29 mouse cellular contexts compared by ENCODE assay signal in genomic region chr19:35045576-35045975, GRCm38 (mm10).
DNase-seq lines count a peak whose midpoint lies in the region; ATAC-seq and TF ChIP-seq lines count a peak whose summit lies in the region.
"Had no signal": no experiment of that assay in that cellular context is flagged by ENCODE, and none has a peak within 500 bp of the region (broad histone marks: within the 10 kb centered on the region; RNA-seq: fewer than 3 reads in every experiment).

No protein-coding gene starts in this region.

- no peak for DNase-seq in forebrain, postnatal 0 days
- peak; percentile 12 for DNase-seq in lung, adult 2 months
- DNase-seq in lung, postnatal 10 days, result no peak
- DNase-seq in brain, adult 2 months (ENCODE audit: low read depth, low spot score), result peak; percentile 55
- DNase-seq in lung, postnatal 36 days, result peak; percentile 38
- no peak for DNase-seq in right cerebral cortex, adult 18-20 months
- DNase-seq: adrenal gland, adult 8-10 months; adrenal gland, postnatal 14 days; adrenal gland, postnatal 36 days; B cell, adult 2 months; cerebellum, adult 11 months; cerebellum, adult 18-20 months; cerebellum, adult 8-10 months; cerebellum, adult 9-11 months; cerebellum, postnatal 14 days; cerebellum, postnatal 36 days; embryo, embryonic 11 days had no signal

- no peak for TF ChIP-seq POLR2A in lung, adult 2 months (IDR thresholded peaks at IDR 0.05; ENCODE audit: borderline replicate concordance, extremely low read depth, low read depth, low read length)

- H3K9me3 ChIP-seq in forebrain, postnatal 0 days (ENCODE audit: low read length), result no peaks in the 10 kb centered on the region
- H3K9me3 ChIP-seq in forebrain, embryonic 13.5 days (replicated peaks), result no peaks in the 10 kb centered on the region
- H3K9me3 ChIP-seq: embryonic facial prominence, embryonic 13.5 days; embryonic facial prominence, embryonic 15.5 days; forebrain, embryonic 10.5 days; forebrain, embryonic 12.5 days; forebrain, embryonic 15.5 days; G1E had no signal

- WGBS in forebrain, postnatal 0 days, result 79% methylated on average over 4 of the region's 4 CpGs
- WGBS in forebrain, embryonic 13.5 days, result 75% methylated on average over 4 of the region's 4 CpGs
- 66% methylated on average over 4 of the region's 4 CpGs for WGBS in lung, adult 2 months

- no peak for TF ChIP-seq CTCF in forebrain, postnatal 0 days (IDR thresholded peaks at IDR 0.05; ENCODE audit: low read depth)
- no peak for TF ChIP-seq CTCF in lung, adult 2 months (IDR thresholded peaks at IDR 0.05; ENCODE audit: insufficient read depth, low read length)

- no peak overlapping the region for H3K9ac ChIP-seq in forebrain, postnatal 0 days
- H3K9ac ChIP-seq in forebrain, embryonic 13.5 days, result no peak overlapping the region
- H3K9ac ChIP-seq: embryonic facial prominence, embryonic 13.5 days; embryonic facial prominence, embryonic 15.5 days; forebrain, embryonic 12.5 days; forebrain, embryonic 15.5 days had no signal

- H3K4me3 ChIP-seq in forebrain, postnatal 0 days (ENCODE audit: low read depth, low read length), result no peak overlapping the region
- no peak overlapping the region for H3K4me3 ChIP-seq in forebrain, embryonic 13.5 days
- no peak overlapping the region for H3K4me3 ChIP-seq in lung, adult 2 months (replicated peaks; ENCODE audit: extremely low read depth, low read depth, low read length)
- H3K4me3 ChIP-seq: embryonic facial prominence, embryonic 13.5 days; embryonic facial prominence, embryonic 15.5 days; erythroblast, embryonic 14.5 days; forebrain, embryonic 10.5 days; forebrain, embryonic 12.5 days; forebrain, embryonic 15.5 days had no signal

- ATAC-seq in forebrain, postnatal 0 days, result peak; percentile 55; the same call in 1 of the 2 replicates
- no peak for ATAC-seq in forebrain, embryonic 13.5 days
- ATAC-seq: activated CD4-positive, CD25-positive, alpha-beta regulatory T cell, adult 4 months; CD4-positive, CD25-positive, alpha-beta regulatory T cell, adult 4 months; forebrain, embryonic 15.5 days; Patski had no signal

- no peak overlapping the region for H3K27ac ChIP-seq in forebrain, postnatal 0 days (ENCODE audit: low read depth, low read length)
- no peak overlapping the region for H3K27ac ChIP-seq in forebrain, embryonic 13.5 days
- H3K27ac ChIP-seq: embryonic facial prominence, embryonic 13.5 days; embryonic facial prominence, embryonic 15.5 days; forebrain, embryonic 10.5 days; forebrain, embryonic 12.5 days; forebrain, embryonic 15.5 days had no signal

- H3K4me2 ChIP-seq in forebrain, postnatal 0 days (ENCODE audit: low read depth), result no peak overlapping the region
- H3K4me2 ChIP-seq in forebrain, embryonic 13.5 days, result no peak overlapping the region
- H3K4me2 ChIP-seq: embryonic facial prominence, embryonic 13.5 days; embryonic facial prominence, embryonic 15.5 days; forebrain, embryonic 12.5 days; forebrain, embryonic 15.5 days had no signal

- H3K4me1 ChIP-seq in forebrain, postnatal 0 days (ENCODE audit: insufficient read depth), result no peaks in the 10 kb centered on the region
- H3K4me1 ChIP-seq in forebrain, embryonic 13.5 days, result no peaks in the 10 kb centered on the region
- no peaks in the 10 kb centered on the region for H3K4me1 ChIP-seq in lung, adult 2 months (ENCODE audit: control insufficient read depth, insufficient read depth, low read length)
- H3K4me1 ChIP-seq: embryonic facial prominence, embryonic 13.5 days; embryonic facial prominence, embryonic 15.5 days; forebrain, embryonic 10.5 days; forebrain, embryonic 12.5 days; forebrain, embryonic 15.5 days had no signal

- no peaks in the 10 kb centered on the region for H3K27me3 ChIP-seq in forebrain, postnatal 0 days (ENCODE audit: insufficient read depth, low read length)
- H3K27me3 ChIP-seq in forebrain, embryonic 13.5 days, result no peaks in the 10 kb centered on the region
- H3K27me3 ChIP-seq: CH12.LX; embryonic facial prominence, embryonic 13.5 days; embryonic facial prominence, embryonic 15.5 days; forebrain, embryonic 12.5 days; forebrain, embryonic 15.5 days had no signal

- H3K36me3 ChIP-seq in forebrain, postnatal 0 days (ENCODE audit: insufficient read depth), result no peaks in the 10 kb centered on the region
- no peaks in the 10 kb centered on the region for H3K36me3 ChIP-seq in forebrain, embryonic 13.5 days (ENCODE audit: poor library complexity, severe bottlenecking)
- H3K36me3 ChIP-seq: embryonic facial prominence, embryonic 13.5 days; embryonic facial prominence, embryonic 15.5 days; forebrain, embryonic 10.5 days; forebrain, embryonic 12.5 days; forebrain, embryonic 15.5 days; G1E had no signal

Comparison
In these comparisons a context has a peak if more than half of its experiments do, and no peak if none do; other contexts are left out.
1. DNase-seq: peak in lung, adult 2 months (single experiment), brain, adult 2 months (single experiment) and lung, postnatal 36 days (single experiment); none in forebrain, postnatal 0 days (single experiment), lung, postnatal 10 days (single experiment) and right cerebral cortex, adult 18-20 months (single experiment).